Mouse (Mus musculus): ENCODE measurements around the gene Ppargc1a. TPM values are rescaled to one million over a fixed set of nuclear protein-coding genes. Genes with fewer than 3 reads are reported as not detected.

The Ppargc1a gene
- 74.5 and 78.1 TPM in 2 replicates for polyA plus RNA-seq (2015; fragmentation: Nextera tagmentation; extraction: Ambion mirVana)

DNA sequence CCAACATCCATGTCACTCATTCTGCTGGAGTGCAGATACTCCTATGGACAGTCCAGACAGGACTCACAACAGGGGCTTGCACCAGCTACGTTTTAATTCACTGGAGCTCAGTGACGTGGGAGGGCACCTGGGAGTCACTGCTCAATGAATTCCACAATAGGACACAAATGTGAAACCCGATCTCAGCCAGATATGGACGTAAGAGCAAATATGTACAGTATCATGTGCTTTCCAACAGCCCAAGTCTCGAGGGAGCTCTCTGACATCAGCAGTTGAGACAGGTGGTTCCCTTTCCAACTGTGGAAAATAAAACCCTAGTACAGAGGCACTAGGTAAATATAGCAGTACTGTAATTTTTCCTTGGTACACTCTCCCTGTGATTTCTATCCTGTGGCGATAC, at the start of gene Ppargc1a:
TSS of gene Ppargc1a (minus strand) at position 68 of the 400 bp plus-strand sequence.
- H3K27me3 ChIP-seq (ENCODE audit: control insufficient read depth, insufficient read depth, low read length): no peaks in the 10 kb centered on the region
- no peaks in the 10 kb centered on the region for H3K9me3 ChIP-seq (replicated peaks; ENCODE audit: control insufficient read depth, low read length)
- peak within 1 kb of the TSS; percentile 28 for H3K4me3 ChIP-seq (ENCODE audit: low read length)
- H3K4me2 ChIP-seq (ENCODE audit: low read depth, low read length): peak within 1 kb of the TSS; percentile 56
- ATAC-seq (replicated peaks; ENCODE audit: extremely low read depth, insufficient read depth, low FRiP score): peak; percentile 38; the same call in 1 of the 2 replicates
- 20% methylated on average over 6 of the region's 6 CpGs for WGBS
- H3K4me1 ChIP-seq (ENCODE audit: control insufficient read depth, insufficient read depth, low read length): peaks cover 16% of the 10 kb centered on the region
- H3K9ac ChIP-seq (ENCODE audit: low read length): peak within 1 kb of the TSS; percentile 47
- H3K27ac ChIP-seq (ENCODE audit: low read length): peak within 1 kb of the TSS; percentile 86
- no peaks in the 10 kb centered on the region for H3K36me3 ChIP-seq (ENCODE audit: control insufficient read depth, insufficient read depth)

DNA sequence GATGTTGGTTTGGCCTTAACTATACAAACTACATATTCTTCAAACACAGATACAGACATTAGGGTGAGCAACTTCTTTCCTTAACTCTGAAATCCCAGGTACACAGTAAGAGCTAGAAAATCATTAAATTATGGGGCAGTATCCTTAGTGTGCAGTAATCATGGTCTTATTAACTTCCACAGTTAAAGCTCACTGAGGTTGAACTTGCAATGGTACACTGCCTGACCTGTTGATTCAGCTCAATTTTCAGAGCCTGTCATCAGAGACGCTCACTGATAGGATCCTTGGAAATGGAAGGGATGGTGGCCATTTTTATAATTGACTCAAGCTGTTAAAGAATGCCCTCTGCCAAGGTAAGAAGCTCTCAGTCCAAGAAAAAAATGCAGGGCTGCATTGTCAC, 49.4 kb upstream of the Ppargc1a start:
- H3K4me2 ChIP-seq (ENCODE audit: low read depth, low read length): no peak overlapping the region
- H3K4me3 ChIP-seq (ENCODE audit: low read length): no peak overlapping the region
- H3K9ac ChIP-seq (ENCODE audit: low read length): no peak overlapping the region
- H3K27me3 ChIP-seq (ENCODE audit: control insufficient read depth, insufficient read depth, low read length): no peaks in the 10 kb centered on the region
- H3K4me1 ChIP-seq (ENCODE audit: control insufficient read depth, insufficient read depth, low read length): no peaks in the 10 kb centered on the region
- 66% methylated on average over 1 of the region's 1 CpGs for WGBS
- ATAC-seq (replicated peaks; ENCODE audit: extremely low read depth, insufficient read depth, low FRiP score): no peak
- peaks cover 5% of the 10 kb centered on the region; the same call in 1 of the 2 replicates for H3K9me3 ChIP-seq (replicated peaks; ENCODE audit: control insufficient read depth, low read length)
- no peaks in the 10 kb centered on the region for H3K36me3 ChIP-seq (ENCODE audit: control insufficient read depth, insufficient read depth)
- no peak overlapping the region for H3K27ac ChIP-seq (ENCODE audit: low read length)

DNA sequence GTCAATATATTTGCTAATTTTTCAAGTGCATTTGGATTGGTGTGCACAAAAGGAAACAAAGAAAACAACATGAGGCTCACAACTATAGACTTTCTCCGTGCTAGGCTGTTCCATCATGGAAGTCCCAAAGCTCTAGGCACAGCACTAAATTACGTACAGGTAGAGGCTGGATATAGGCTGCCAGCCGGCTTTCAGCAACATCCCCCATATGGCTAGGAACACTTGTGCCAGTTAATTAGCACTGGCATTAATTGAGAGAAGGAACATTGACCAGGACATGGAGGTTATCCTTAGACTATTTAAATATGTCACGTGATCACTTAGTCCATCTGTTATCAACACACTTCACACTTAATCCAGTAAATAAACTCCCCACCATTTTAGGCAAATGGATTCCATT, 44.5 kb upstream of the Ppargc1a start:
- Histone ChIP-seq H3K9ac (ENCODE audit: low read length) (no peak overlapping the region), H3K36me3 (ENCODE audit: control insufficient read depth, insufficient read depth) (no peaks in the 10 kb centered on the region), H3K4me3 (ENCODE audit: low read length) (no peak overlapping the region), H3K27ac (ENCODE audit: low read length) (no peak overlapping the region), H3K4me1 (ENCODE audit: control insufficient read depth, insufficient read depth, low read length) (peaks cover 8% of the 10 kb centered on the region), H3K4me2 (ENCODE audit: low read depth, low read length) (no peak overlapping the region), H3K9me3 (replicated peaks; ENCODE audit: control insufficient read depth, low read length) (no peaks in the 10 kb centered on the region), H3K27me3 (ENCODE audit: control insufficient read depth, insufficient read depth, low read length) (no peaks in the 10 kb centered on the region)
- ATAC-seq (replicated peaks; ENCODE audit: extremely low read depth, insufficient read depth, low FRiP score): no peak
- 86% methylated on average over 4 of the region's 4 CpGs for WGBS

DNA sequence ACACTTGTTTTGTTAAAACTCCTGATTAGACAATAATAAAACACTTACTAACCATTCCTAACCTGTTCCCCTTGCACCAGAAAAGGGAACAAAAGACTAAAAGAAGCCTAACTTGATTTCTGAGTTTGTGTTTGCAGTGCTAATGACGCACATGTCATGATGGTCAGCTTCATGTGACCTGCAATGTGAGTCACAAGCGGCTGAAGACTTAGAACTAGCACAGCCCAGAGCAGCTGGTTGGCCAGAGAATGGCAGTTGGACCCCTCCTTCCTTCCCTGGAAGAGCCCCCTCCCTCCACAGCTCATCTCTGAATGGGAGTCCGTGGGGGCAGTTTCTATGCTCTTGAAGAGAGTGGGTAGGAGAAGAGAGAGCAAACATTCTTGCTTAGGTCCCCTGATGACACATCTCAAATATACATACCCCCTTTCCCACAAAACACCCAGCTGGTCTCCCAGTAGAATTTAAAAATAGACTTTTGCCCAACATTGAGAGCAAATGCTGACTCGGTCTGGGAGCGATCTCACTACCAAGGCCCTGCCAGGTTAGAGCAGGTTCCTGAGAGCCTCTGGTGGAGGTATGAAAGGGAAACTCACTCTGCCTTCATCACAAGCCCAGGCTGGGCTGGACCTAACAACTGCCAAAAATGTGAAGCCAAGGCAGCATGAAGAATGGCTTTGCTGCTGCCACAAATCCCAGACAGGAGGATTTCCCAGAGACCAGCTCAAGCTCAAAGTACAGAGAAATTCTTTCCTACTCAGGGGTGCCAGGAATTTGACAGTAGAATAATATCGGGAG, 40.4 kb upstream of the Ppargc1a start:
- no peak overlapping the region for H3K4me3 ChIP-seq (ENCODE audit: low read length)
- H3K9ac ChIP-seq (ENCODE audit: low read length): no peak overlapping the region
- H3K27me3 ChIP-seq (ENCODE audit: control insufficient read depth, insufficient read depth, low read length): no peaks in the 10 kb centered on the region
- no peak overlapping the region for H3K27ac ChIP-seq (ENCODE audit: low read length)
- WGBS: 50% methylated on average over 6 of the region's 6 CpGs
- peaks cover 8% of the 10 kb centered on the region for H3K4me1 ChIP-seq (ENCODE audit: control insufficient read depth, insufficient read depth, low read length)
- H3K9me3 ChIP-seq (replicated peaks; ENCODE audit: control insufficient read depth, low read length): no peaks in the 10 kb centered on the region
- no peak for ATAC-seq (replicated peaks; ENCODE audit: extremely low read depth, insufficient read depth, low FRiP score)
- no peaks in the 10 kb centered on the region for H3K36me3 ChIP-seq (ENCODE audit: control insufficient read depth, insufficient read depth)
- no peak overlapping the region for H3K4me2 ChIP-seq (ENCODE audit: low read depth, low read length)

DNA sequence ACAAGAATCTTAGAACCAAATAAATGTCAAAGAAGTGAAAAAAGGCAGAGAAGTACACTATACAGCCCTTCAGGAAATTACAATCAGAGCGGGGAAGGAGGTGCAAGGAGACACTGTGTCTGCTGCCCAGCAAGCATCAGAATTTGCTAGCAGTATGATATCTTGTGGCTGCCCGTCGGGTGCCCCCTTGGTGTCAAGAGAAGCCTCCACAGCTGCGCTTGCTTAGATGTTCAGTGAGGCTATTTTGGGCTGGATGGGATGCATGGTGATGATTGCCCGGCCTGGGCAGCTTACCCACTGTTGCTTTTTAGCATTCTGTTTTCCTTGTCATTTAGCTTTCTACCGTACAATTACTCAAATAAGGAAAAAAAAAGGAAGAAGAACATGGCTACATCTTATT, 32.0 kb upstream of the Ppargc1a start:
- peak; percentile 82 for ATAC-seq (replicated peaks; ENCODE audit: extremely low read depth, insufficient read depth, low FRiP score)
- Histone ChIP-seq H3K4me2 (ENCODE audit: low read depth, low read length) (no peak overlapping the region), H3K4me1 (ENCODE audit: control insufficient read depth, insufficient read depth, low read length) (peaks cover 10% of the 10 kb centered on the region), H3K9ac (ENCODE audit: low read length) (no peak overlapping the region), H3K27me3 (ENCODE audit: control insufficient read depth, insufficient read depth, low read length) (no peaks in the 10 kb centered on the region), H3K4me3 (ENCODE audit: low read length) (no peak overlapping the region), H3K36me3 (ENCODE audit: control insufficient read depth, insufficient read depth) (no peaks in the 10 kb centered on the region), H3K27ac (ENCODE audit: low read length) (peak overlapping the region; percentile 67), H3K9me3 (replicated peaks; ENCODE audit: control insufficient read depth, low read length) (no peaks in the 10 kb centered on the region)
- WGBS: 22% methylated on average over 6 of the region's 6 CpGs

DNA sequence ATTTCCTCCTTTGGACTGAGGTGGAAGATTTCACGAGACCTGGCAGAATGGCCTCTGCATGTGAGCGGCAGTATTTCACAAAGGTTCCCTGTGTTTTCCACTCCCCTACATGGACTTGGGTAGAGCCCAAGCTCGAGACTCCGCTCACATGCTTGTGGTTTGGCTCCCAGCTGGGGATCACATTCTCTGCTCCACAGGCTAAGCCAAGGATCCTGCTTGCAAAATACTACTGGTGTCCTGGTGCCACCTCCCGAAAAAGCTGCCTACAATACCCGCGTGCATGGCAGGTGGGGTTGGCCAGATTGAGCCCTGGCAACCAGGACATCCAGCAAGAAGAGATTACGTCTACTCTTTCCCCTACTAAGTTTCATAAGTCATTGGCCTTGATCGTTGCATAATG, 28.1 kb upstream of the Ppargc1a start:
- Histone ChIP-seq H3K4me2 (ENCODE audit: low read depth, low read length) (no peak overlapping the region), H3K36me3 (ENCODE audit: control insufficient read depth, insufficient read depth) (no peaks in the 10 kb centered on the region), H3K4me1 (ENCODE audit: control insufficient read depth, insufficient read depth, low read length) (peaks cover 38% of the 10 kb centered on the region), H3K27ac (ENCODE audit: low read length) (no peak overlapping the region), H3K9ac (ENCODE audit: low read length) (no peak overlapping the region), H3K4me3 (ENCODE audit: low read length) (no peak overlapping the region), H3K27me3 (ENCODE audit: control insufficient read depth, insufficient read depth, low read length) (no peaks in the 10 kb centered on the region), H3K9me3 (replicated peaks; ENCODE audit: control insufficient read depth, low read length) (no peaks in the 10 kb centered on the region)
- 89% methylated on average over 9 of the region's 9 CpGs for WGBS
- ATAC-seq (replicated peaks; ENCODE audit: extremely low read depth, insufficient read depth, low FRiP score): no peak

DNA sequence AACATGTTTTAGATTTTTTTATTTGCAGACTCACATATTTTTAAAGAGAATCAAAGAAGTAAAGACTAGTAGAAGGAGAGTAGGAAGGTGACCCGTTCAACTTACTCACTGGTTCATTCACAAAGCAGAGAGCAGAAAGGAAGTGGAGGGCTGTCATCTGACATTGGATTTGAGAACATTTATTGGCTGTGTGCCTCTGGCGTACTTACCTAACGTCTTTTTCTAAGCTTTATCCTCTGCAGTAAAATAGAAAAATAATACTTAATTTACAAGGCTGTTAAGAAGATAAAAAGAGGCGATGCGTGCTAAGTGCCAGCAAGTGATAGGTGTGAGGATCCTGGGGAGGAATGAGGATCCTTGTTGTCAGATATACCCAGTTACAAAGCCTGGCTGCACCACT, 24.7 kb upstream of the Ppargc1a start:
- Histone ChIP-seq H3K9me3 (replicated peaks; ENCODE audit: control insufficient read depth, low read length) (no peaks in the 10 kb centered on the region), H3K4me2 (ENCODE audit: low read depth, low read length) (peak overlapping the region; percentile 55; the same call in 1 of the 2 replicates), H3K36me3 (ENCODE audit: control insufficient read depth, insufficient read depth) (no peaks in the 10 kb centered on the region), H3K4me1 (ENCODE audit: control insufficient read depth, insufficient read depth, low read length) (peaks cover 31% of the 10 kb centered on the region), H3K27me3 (ENCODE audit: control insufficient read depth, insufficient read depth, low read length) (no peaks in the 10 kb centered on the region), H3K9ac (ENCODE audit: low read length) (peak overlapping the region; percentile 8; the same call in 1 of the 2 replicates), H3K27ac (ENCODE audit: low read length) (peak overlapping the region; percentile 96), H3K4me3 (ENCODE audit: low read length) (no peak overlapping the region)
- WGBS: 22% methylated on average over 5 of the region's 5 CpGs
- no peak for ATAC-seq (replicated peaks; ENCODE audit: extremely low read depth, insufficient read depth, low FRiP score)

DNA sequence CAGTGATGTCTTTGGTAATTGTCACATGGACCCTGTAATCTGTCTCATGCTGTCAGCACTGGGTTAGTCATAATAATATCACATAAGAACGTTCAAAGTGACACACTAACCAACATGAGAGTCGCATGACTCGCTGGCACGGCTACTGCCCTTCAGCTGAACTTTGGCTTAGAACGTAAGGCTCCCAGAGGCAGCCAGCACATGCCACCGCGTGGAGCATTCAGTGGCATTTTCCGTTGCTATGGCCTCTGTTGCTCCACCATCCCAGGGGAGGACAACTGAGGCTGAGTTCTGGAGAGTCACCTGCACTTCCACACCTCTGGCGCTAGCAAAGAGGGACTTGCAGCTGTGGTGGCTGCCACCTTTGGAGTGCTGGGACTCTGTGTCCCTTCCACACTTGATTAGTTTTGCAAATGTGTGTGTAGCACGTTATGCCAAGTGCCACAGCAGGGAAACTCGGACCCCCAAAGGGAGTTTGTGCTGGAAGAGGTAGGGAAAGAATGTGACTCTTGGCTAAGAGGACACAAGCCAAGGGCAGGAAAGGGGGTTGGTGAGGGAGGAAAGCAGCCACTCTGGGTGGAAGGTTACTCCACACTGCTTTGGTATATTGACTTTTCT, 24.1 kb upstream of the Ppargc1a start:
- H3K27ac ChIP-seq (ENCODE audit: low read length): peak overlapping the region; percentile 96
- ATAC-seq (replicated peaks; ENCODE audit: extremely low read depth, insufficient read depth, low FRiP score): peak; percentile 90
- H3K4me1 ChIP-seq (ENCODE audit: control insufficient read depth, insufficient read depth, low read length): peaks cover 31% of the 10 kb centered on the region
- H3K9me3 ChIP-seq (replicated peaks; ENCODE audit: control insufficient read depth, low read length): no peaks in the 10 kb centered on the region
- peak overlapping the region; percentile 58 for H3K9ac ChIP-seq (ENCODE audit: low read length)
- WGBS: 7% methylated on average over 11 of the region's 11 CpGs
- peak overlapping the region; percentile 55 for H3K4me2 ChIP-seq (ENCODE audit: low read depth, low read length)
- H3K36me3 ChIP-seq (ENCODE audit: control insufficient read depth, insufficient read depth): no peaks in the 10 kb centered on the region
- peak overlapping the region; percentile 18 for H3K4me3 ChIP-seq (ENCODE audit: low read length)
- H3K27me3 ChIP-seq (ENCODE audit: control insufficient read depth, insufficient read depth, low read length): no peaks in the 10 kb centered on the region

DNA sequence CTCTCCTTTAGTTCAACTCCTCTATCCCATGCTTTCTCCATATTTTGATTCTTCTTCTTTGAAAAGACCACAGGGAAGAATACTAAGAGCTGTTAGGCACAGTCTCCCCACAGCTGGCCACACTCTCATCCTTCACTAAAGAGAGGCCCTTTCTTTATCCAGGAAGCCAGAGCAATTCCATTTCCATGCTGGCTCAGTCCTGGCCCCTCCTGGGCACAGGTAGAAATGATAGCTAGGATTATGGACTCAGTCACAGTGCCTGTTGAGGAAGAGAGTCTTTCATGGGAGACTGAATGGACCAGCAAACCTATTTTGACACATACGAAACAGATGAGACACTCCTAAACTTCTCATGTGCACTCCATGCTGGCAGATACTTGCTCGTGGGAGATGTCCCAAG, 18.7 kb upstream of the Ppargc1a start:
- Histone ChIP-seq H3K27me3 (ENCODE audit: control insufficient read depth, insufficient read depth, low read length) (no peaks in the 10 kb centered on the region), H3K4me3 (ENCODE audit: low read length) (no peak overlapping the region), H3K9me3 (replicated peaks; ENCODE audit: control insufficient read depth, low read length) (no peaks in the 10 kb centered on the region), H3K9ac (ENCODE audit: low read length) (no peak overlapping the region), H3K27ac (ENCODE audit: low read length) (no peak overlapping the region), H3K4me2 (ENCODE audit: low read depth, low read length) (no peak overlapping the region), H3K36me3 (ENCODE audit: control insufficient read depth, insufficient read depth) (no peaks in the 10 kb centered on the region), H3K4me1 (ENCODE audit: control insufficient read depth, insufficient read depth, low read length) (peaks cover 15% of the 10 kb centered on the region)
- 77% methylated on average over 2 of the region's 2 CpGs for WGBS
- ATAC-seq (replicated peaks; ENCODE audit: extremely low read depth, insufficient read depth, low FRiP score): no peak
